Mouse (Mus musculus) liver, postnatal 0 days (tissue): ENCODE data around the gene Rbm39. TPM values are rescaled to one million over a fixed set of nuclear protein-coding genes. Genes with fewer than 3 reads are reported as not detected.

Experiments used
- ATAC-seq: fragments of 200-750 bp; cut with Nextera tagmentation; 2 replicates; pipeline ENCODE4 v1.8.0; 2017; ENCODE audit warnings: mild to moderate bottlenecking, moderate library complexity
- DNase-seq: peaks from one replicate; pipeline ENCODE4 v3.0.0-alpha.2; 2016
- H3K27ac ChIP-seq: fragments of 300-500 bp; sonication (generic); 2 replicates; pipeline ENCODE4 v1.5.1; 2014; ENCODE audit warnings: antibody characterized with exemption, moderate library complexity, mild to moderate bottlenecking, low read depth
- H3K27me3 ChIP-seq: fragments of 300-500 bp; sonication (generic); 2 replicates; pipeline ENCODE4 v1.6.1; 2014; ENCODE audit warnings: low read length, control low read depth, mixed read lengths; ENCODE audit not compliant: insufficient read depth
- H3K36me3 ChIP-seq: fragments of 300-500 bp; sonication (generic); replicated peaks from 2 replicates; pipeline ENCODE4 v1.6.1; 2014; ENCODE audit warnings: mild to moderate bottlenecking, control low read depth, low read length, moderate library complexity, mixed read lengths; ENCODE audit not compliant: insufficient read depth
- H3K4me1 ChIP-seq: fragments of 300-500 bp; sonication (generic); 2 replicates; pipeline ENCODE4 v1.6.1; 2014; ENCODE audit warnings: antibody characterized with exemption, mild to moderate bottlenecking, control low read depth; ENCODE audit not compliant: insufficient read depth
- H3K4me2 ChIP-seq: fragments of 300-500 bp; sonication (generic); 2 replicates; pipeline ENCODE4 v1.6.1; 2014; ENCODE audit warnings: low read depth, mild to moderate bottlenecking, low read length, moderate library complexity, mixed read lengths
- H3K4me3 ChIP-seq: fragments of 300-500 bp; sonication (generic); 2 replicates; pipeline ENCODE4 v1.5.1; 2014; ENCODE audit warnings: low read depth, low read length
- H3K9ac ChIP-seq: fragments of 300-500 bp; sonication (generic); replicated peaks from 2 replicates; pipeline ENCODE4 v1.6.1; 2014; ENCODE audit warnings: mild to moderate bottlenecking, moderate library complexity
- H3K9me3 ChIP-seq: fragments of 300-500 bp; sonication (generic); 2 replicates; pipeline ENCODE4 v1.6.1; 2016; ENCODE audit warnings: mild to moderate bottlenecking, control low read depth, low read length, mixed read lengths
- CTCF ChIP-seq: sonication (generic); IDR thresholded peaks from 2 replicates; pipeline ENCODE4 v1.5.1; 2016; ENCODE audit warnings: antibody characterized with exemption, low read depth
- EP300 ChIP-seq: IDR thresholded peaks from 2 replicates; pipeline ENCODE4 v1.6.1; 2016; ENCODE audit warnings: antibody characterized with exemption, low read depth, mild to moderate bottlenecking
- WGBS: fragments of 180-500 bp; shearing (Covaris S2); extraction: QIAGEN DNeasy Blood & Tissue Kit; methylation state at CpG from one replicate; pipeline ENCODE4 v1.1.7; 2014; ENCODE audit not compliant: insufficient replicate concordance; 5-methylcytosine and 5-hydroxymethylcytosine counted together
- polyA plus RNA-seq: library from polyadenylated mRNA; unstranded; fragments of >200 nt; fragmentation: Nextera tagmentation; extraction: Ambion mirVana; gene quantifications from 2 replicates; pipeline ENCODE4 v1.2.1, GENCODE M21; 2015

Rbm39 gene
- polyA plus RNA-seq, 1 experiment from 2014 or later: 239 TPM

DNA sequence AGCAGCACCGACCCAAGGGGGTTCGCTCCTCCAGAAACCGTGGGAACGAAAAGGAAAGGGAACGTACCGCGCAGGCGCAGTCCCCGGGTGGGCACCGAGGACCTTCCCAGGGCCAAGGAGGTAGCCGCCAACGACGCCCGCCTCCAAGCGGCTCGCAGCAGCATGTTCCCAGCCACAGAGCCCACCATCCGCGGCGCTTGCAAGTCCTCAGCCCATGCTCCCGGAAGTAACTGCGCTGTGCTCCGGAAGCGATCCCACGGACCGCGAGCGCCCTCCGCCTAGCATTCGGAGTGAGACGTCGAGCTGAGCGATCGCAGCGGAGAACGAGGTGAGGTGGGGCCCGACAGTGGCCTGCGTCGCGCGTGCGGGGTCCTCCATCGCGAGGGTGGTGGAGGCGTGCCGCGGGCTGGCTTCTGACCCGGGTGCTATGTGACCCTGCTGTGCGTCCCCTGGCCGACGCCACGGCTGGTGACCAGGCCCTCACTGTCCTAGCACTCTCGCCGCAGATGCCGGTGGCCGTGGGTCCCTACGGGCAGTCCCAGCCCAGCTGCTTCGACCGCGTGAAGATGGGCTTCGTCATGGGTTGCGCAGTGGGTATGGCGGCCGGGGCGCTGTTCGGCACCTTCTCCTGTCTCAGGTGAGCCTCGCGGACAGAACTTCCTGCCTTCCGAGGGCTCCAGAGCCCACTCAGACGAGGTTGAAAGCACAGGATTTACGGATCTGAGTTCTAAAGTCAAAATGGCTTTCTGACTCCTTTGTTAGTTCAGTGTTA is 35.9 kb downstream of the Rbm39 start, which contains the start of the genes Romo1 and Nfs1:
TSS of gene Romo1 (plus strand) at position 87 of the 772 bp plus-strand sequence.
TSS of gene Nfs1 (minus strand) at position 234 of the 772 bp plus-strand sequence.
- TF ChIP-seq CTCF (peak; percentile 77), EP300 (no peak)
- Histone ChIP-seq H3K4me2 (peak within 1 kb of the TSS; percentile 88), H3K27me3 (no peaks in the 10 kb centered on the region), H3K9ac (peak within 1 kb of the TSS; percentile 91), H3K36me3 (peaks cover 40% of the 10 kb centered on the region), H3K4me1 (0 out of 2 replicates have a peak, but pooled peaks cover 4% of the 10 kb centered on the region), H3K27ac (peak within 1 kb of the TSS; percentile 88), H3K9me3 (no peaks in the 10 kb centered on the region), H3K4me3 (peak within 1 kb of the TSS; percentile 86)
- DNase-seq: peak; percentile 94
- peak; percentile 91 for ATAC-seq
- WGBS: under 1% methylated on average over 67 of the region's 70 CpGs

DNA sequence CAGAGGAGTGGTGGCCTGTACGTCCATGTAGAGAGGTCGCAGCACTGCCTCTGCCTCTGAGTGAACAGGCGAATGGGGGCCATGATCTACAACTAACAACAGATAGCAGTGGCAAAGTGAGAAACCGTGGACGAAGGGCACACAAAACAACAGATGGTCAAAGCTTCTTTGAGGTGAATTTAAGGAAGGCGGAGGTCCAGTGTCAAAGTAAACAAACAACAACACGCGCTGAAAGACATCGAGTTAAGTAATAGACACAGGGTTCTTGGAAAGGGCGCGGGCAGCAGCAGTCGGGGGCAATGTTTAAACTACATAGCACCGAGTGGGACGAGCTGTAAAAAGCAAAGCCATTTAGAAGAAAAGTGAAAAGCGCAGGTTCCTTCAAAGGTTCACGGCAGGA is 36.7 kb downstream of the Rbm39 start:
- WGBS: 4% methylated on average over 16 of the region's 16 CpGs
- H3K36me3 ChIP-seq: peaks cover 36% of the 10 kb centered on the region
- ATAC-seq: peak; percentile 2; the same call in 1 of the 2 replicates
- H3K9ac ChIP-seq: peak overlapping the region; percentile 91
- TF ChIP-seq EP300 (no peak), CTCF (no peak)
- peak overlapping the region; percentile 88 for H3K4me2 ChIP-seq
- no peaks in the 10 kb centered on the region for H3K9me3 ChIP-seq
- peak; percentile 28 for DNase-seq
- 0 out of 2 replicates have a peak, but pooled peaks cover 4% of the 10 kb centered on the region for H3K4me1 ChIP-seq
- H3K27me3 ChIP-seq: no peaks in the 10 kb centered on the region
- H3K4me3 ChIP-seq: peak overlapping the region; percentile 86
- peak overlapping the region; percentile 88 for H3K27ac ChIP-seq

DNA sequence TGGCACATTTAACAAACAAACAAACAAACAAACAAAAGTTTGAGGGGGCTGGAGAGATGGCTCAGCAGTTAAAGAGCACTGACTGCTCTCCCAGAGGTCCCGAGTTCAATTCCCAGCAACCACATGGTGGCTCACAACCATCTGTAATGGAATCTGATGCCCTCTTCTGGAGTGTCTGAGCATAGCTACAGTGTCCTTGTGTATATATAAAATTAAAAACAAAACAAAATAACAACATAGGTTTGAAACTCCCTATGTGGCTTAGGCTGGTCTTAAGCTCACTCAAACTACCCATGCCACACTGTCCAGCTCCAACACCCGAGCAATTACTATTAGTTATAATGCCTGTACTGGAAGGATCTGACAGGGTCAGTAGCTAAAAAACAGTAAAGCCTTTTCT is 37.2 kb downstream of the Rbm39 start:
- Histone ChIP-seq H3K4me3 (peak overlapping the region; percentile 86), H3K9ac (peak overlapping the region; percentile 91), H3K4me2 (peak overlapping the region; percentile 88), H3K9me3 (no peaks in the 10 kb centered on the region), H3K36me3 (peaks cover 31% of the 10 kb centered on the region), H3K27ac (peak overlapping the region; percentile 88; the same call in 1 of the 2 replicates), H3K4me1 (0 out of 2 replicates have a peak, but pooled peaks cover 4% of the 10 kb centered on the region), H3K27me3 (no peaks in the 10 kb centered on the region)
- TF ChIP-seq CTCF: no peak; the same call in 1 of the 2 replicates
- TF ChIP-seq EP300: no peak
- ATAC-seq (no peak), DNase-seq (no peak)
- 79% methylated on average over 2 of the region's 2 CpGs for WGBS

DNA sequence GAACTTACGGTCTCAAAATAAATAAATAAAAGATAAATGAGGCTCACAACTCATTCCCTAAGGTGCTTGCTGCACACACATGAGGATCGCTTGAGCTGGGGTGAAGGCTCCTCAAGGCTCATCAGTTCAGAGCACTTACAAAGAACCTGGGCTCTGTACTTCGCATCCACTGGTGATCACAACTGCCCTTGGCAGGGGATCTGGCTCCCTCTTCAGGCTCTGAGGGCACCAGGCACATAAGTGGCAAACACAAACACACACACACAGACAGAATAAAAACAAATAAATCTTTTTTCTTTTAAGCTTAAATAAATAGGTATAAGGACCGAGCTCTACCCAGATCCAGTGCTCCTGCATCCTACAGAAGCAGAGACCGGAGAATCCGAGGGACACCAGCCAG is 44.3 kb downstream of the Rbm39 start:
- Histone ChIP-seq H3K4me1 (no peaks in the 10 kb centered on the region), H3K4me3 (no peak overlapping the region), H3K36me3 (peaks cover 21% of the 10 kb centered on the region), H3K9ac (no peak overlapping the region), H3K27me3 (no peaks in the 10 kb centered on the region), H3K27ac (no peak overlapping the region), H3K9me3 (no peaks in the 10 kb centered on the region), H3K4me2 (no peak overlapping the region)
- DNase-seq (no peak), ATAC-seq (no peak)
- TF ChIP-seq CTCF: peak; percentile 56
- no peak for TF ChIP-seq EP300
- WGBS: 84% methylated on average over 6 of the region's 6 CpGs

DNA sequence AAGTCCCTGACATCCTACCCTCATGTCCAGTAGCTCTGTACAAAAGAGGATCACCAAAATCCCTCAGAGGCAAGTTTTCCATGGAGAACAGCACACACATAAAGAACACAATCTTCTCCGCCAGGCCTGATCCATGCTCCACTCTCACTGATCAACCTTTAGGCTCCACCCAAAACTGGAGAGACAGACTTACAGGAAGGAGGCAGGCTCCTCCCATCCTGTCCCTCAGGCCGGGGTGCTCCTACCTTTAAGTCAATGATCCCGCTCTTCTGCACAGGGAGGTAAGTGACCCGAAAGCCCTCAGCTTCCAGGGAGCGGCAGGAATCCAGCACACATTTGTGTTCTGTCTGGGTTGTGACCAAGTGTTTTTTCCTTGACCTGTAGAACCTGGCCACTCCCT is 45.9 kb downstream of the Rbm39 start:
- H3K27ac ChIP-seq: no peak overlapping the region
- H3K9me3 ChIP-seq: no peaks in the 10 kb centered on the region
- DNase-seq: no peak
- H3K4me3 ChIP-seq: no peak overlapping the region
- no peaks in the 10 kb centered on the region for H3K4me1 ChIP-seq
- H3K4me2 ChIP-seq: no peak overlapping the region
- peaks cover 16% of the 10 kb centered on the region for H3K36me3 ChIP-seq
- H3K27me3 ChIP-seq: no peaks in the 10 kb centered on the region
- no peak for ATAC-seq
- 88% methylated on average over 5 of the region's 5 CpGs for WGBS
- no peak overlapping the region for H3K9ac ChIP-seq
- no peak for TF ChIP-seq EP300
- TF ChIP-seq CTCF: no peak

DNA sequence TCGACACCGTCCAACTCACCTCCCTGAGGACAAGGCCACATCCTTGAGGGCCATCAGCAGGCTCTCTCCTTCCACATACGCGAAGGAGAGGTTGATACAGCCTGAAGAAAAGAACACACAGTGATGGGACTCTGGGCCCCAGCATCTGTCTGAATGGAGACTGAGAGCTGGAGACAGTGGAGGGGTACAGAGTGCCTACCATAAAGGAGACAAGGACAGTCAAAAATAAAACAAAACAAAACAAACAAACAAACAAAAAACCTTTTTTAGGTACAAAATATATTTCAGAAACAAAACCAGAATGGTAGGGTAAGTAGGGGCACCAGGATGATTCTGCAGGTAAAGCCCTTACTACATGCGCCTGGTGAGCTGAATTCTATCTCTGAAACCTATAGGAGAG is 53.0 kb downstream of the Rbm39 start, which contains the start of gene Gm28036:
TSS of gene Gm28036 (minus strand) at position 101 of the 400 bp plus-strand sequence.
- ATAC-seq: no peak
- no peaks in the 10 kb centered on the region for H3K27me3 ChIP-seq
- TF ChIP-seq CTCF: no peak
- no peak for TF ChIP-seq EP300
- 98% methylated on average over 5 of the region's 5 CpGs for WGBS
- no peak for DNase-seq
- H3K4me3 ChIP-seq: no peak within 1 kb of the TSS
- no peaks in the 10 kb centered on the region for H3K9me3 ChIP-seq
- no peak within 1 kb of the TSS for H3K27ac ChIP-seq
- H3K4me2 ChIP-seq: no peak within 1 kb of the TSS
- H3K9ac ChIP-seq: no peak within 1 kb of the TSS
- H3K36me3 ChIP-seq: peaks cover 40% of the 10 kb centered on the region
- H3K4me1 ChIP-seq: no peaks in the 10 kb centered on the region
